Mouse (Mus musculus) left cerebral cortex, postnatal 10 days (tissue): ENCODE results near the gene Fam120a. TPM values are rescaled to one million over a fixed set of nuclear protein-coding genes. Genes with fewer than 3 reads are reported as not detected.

Source experiments
- DNase-seq, 2 experiments: peaks; one replicate each; pipeline ENCODE4 v3.0.0; 2021 to 2022; ENCODE audit warnings: low spot score in 2 of 2, mixed read lengths in 1 of 2; ENCODE audit errors: extremely low spot score in 1 of 2
- intact Hi-C: fragments of 180-260 bp; cut with DNase I; formaldehyde crosslinking; loops from one replicate; pipeline ENCODE4 v1.15.1; 2025
- total RNA-seq, 2 experiments: library from RNA; stranded (reverse); gene quantifications; 2 replicates each; pipeline ENCODE4 v1.2.3; 2021

Gene Fam120a
- total RNA-seq, 2 experiments from 2014 or later, result 95.2 to 96.8 TPM

DNA sequence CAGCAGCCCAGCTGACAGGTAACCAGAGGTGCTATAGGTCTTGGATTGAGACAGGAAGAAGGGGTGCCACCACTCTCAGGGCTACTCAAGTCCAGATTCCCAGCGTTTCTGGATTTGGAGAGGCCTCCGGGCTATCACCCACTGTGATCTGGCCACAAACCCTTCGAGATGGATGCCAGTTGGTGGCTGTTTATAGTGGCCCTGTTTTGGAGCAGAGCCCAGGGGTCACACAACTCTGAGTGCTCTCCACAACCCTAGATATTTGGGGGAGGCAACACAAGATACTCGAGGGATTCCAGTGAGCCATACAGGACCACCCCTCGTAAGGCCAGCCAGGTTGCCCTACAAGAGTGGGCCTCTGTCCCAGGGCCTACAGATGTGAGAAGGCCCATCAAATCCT lies 98.7 kb downstream of the Fam120a start:
- intact Hi-C loops, result no loop called here
- no peak for DNase-seq

DNA sequence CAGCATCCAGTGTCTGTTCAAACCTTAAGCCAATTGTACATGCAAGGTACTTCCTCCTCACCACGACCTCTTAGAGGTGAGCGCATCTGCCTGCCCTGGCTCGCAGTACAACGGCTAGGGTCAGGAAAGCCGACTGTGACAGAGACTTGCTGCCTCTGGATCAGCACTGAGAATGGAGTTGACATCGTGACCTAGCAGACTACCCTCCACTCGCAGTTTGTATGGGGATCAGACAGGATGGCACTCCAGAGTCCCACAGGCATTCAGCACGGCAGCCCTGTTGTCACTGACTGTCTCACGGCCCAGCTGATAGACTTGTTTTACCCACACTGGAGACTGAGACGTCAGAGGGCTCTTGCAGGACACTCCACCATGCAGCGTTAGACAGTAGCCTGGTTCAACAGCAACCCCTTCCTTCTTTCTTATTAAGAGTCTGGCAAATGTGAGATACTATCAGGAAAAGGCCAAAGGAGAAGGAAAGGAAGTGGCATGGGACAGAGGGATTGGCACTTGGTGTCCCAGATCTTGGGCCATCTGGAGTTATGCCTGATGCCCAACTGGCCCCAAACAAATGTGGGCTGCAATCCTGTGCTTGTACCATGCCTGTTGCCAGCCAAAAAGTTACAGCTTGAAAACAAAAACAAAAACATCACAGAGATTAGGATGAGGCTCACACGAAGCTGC lies 103.0 kb downstream of the Fam120a start:
- intact Hi-C loops, result no loop called here
- DNase-seq, result no peak

DNA sequence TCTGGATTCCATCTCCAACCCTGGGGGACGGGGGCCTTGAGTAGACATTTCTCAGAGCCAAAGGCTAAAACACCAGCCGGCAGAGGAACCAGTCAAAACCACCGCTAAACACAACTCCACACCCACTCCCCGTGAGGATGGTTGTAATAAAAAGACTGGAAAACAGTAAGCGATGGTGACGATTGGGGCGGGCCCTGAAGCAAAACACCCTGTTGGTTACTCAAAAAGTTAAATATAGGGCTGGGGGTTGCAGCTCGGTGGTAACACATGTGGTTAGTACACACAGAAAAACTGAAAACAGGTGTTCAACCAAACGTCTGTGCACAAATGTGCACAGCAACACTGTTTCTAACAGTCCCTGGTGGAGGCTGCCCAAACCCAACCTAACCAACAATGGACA lies 104.3 kb downstream of the Fam120a start:
- intact Hi-C loops, result no loop called here

DNA sequence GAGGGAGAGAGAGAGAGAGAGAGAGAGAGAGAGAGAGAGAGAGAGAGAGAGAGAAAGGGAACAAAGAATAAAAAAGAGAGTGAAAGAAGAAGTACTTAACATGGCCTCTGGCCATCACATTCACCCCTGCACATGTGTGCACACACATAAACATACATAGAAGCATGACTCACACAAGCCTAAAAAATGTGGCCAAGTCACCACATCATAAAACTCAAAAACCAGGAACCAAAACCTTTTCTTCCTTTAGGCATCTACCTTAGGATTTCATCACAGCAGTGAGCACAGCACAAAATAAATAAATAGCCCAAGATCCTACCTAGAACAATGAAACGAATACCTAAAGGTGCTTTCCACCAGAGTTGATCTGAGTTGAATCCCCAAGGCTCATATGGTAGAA lies 105.9 kb downstream of the Fam120a start:
- intact Hi-C loops, result no loop called here

More for the DNA sequence above, 104.3 kb downstream of the Fam120a start:
- no peak for DNase-seq

DNA sequence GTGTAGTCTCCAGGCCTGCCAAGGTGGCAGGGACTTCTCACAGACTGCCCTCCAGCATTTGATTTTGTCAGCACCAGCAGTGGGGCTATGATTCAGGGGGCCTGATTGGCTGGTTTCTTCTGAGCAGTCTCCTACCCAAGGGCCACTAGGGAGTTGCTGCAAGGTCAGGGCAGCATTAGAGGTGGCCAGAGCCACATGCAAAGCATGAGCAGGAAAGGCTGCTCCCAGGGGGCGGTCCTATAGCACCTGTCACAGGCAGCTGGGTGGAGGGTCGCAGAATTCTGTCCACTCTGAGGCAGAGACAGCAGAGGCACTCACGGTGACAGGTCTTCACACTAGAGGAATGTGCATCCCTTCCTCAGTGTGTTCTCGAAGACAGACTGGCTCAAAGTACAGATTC lies 109.0 kb downstream of the Fam120a start:
- no peak for DNase-seq
- intact Hi-C loops, result no loop called here

More for the DNA sequence above, 105.9 kb downstream of the Fam120a start:
- DNase-seq, result no peak

DNA sequence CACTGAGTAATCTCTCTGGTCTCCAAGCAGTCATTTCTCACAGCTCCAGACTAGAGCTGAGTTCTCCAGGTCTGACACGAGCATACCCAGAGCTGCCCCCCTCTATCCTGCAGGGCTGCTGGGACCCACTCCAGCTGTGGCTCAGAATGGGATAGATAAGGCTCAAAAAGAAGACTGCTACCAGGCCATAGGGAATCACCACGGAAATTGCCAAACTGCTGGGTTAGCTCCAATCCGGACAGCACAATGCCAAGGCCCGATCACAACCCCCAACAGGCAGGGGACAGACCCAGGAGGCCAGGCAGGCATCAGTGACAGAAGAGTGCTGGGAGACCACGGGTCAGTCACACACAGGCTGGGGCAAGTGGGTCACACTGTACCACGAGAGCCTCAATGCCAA lies 109.8 kb downstream of the Fam120a start:
- DNase-seq, result no peak
- intact Hi-C loops, result no loop called here

DNA sequence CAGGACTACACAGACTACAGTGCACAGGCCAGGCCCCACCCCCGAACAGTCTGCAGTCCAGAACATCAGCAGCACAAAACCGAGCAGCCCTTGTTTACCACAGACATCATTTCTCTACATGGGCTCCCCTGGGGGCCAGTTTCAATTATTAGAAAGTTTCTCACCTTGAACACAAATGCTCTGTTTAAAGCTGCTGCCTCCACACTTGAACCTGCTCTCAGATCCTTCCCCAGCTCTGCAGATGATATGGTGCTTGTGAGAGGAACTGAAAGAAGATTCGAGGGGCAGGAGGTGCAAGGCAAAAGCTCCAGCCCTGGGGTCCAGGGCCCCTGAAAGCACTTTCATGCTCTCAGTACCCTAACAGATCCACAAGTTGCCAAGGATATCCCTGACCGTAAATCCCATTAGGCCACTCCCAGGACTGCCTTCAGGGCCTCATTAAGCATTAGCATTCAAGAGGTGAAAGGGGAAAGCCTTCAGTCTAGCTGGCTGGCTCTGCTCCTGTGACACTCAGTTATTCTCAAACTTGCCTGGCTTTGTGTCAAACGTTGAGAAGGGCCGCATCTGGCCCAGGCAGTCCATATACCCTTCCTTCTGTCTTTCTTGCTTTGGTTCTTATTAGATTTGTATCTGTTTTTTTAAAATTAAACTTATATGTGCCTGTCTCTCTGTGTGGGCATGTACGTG lies 110.4 kb downstream of the Fam120a start:
- intact Hi-C loops, result no loop called here
- DNase-seq, result no peak

DNA sequence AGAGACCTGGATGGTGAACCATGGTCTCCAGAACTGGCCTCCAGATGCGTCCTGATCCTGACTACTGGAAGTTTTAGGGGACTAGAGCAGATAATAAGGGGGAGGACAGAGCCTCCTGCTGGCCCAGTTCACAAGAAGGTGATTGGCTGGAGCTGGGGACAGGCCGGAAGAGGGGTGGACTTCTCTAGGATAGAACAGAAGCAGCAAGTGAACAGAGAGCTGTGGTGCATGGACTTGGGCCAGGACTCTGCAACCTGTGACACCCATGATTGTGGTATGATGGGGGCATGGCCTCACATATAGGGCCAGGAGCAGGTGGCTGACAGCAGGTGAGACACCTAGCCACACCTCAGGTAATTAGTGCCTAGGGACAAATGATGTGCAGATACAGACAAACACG lies 113.9 kb downstream of the Fam120a start:
- no peak for DNase-seq
- intact Hi-C loops, result no loop called here

DNA sequence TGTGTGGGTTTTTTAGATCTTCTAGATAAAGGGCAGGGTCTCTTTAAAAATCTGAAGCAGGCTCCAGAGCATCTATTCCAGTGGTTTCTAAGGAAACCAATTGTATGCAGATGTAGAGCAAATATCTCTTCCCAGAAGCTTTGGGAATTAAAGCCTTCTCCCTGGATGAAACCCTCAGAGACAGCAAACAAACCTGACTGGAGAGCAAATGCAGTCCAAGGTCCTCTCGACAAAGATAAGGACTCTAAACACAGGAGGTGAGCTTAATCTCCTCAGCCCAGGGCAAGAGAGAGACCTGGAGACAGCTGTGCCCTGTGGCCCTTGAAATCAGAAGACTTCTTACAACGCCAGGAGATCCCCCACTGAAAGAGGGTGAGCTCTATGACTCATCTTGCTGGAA lies 114.3 kb downstream of the Fam120a start:
- no peak for DNase-seq
- intact Hi-C loops, result no loop called here

DNA sequence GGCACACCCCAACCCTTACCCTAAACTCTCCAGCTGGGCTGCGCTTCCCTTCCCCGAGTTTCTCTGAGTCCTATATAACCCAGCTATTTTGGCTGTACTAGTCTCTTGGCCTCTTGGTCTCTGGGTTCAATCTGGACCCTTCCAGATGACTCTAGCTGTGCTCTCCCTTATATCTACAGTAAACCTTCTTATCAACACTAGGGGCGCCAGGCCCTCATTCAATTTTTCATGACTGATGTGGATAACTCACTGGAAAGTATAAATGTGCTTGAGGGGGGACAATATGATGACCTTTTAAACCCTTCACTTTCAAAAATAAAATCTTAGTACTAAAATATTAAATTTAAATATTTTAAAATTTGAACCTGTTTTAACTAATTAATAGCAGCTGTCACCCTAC lies 115.0 kb downstream of the Fam120a start:
- no peak for DNase-seq
- intact Hi-C loops, result no loop called here

DNA sequence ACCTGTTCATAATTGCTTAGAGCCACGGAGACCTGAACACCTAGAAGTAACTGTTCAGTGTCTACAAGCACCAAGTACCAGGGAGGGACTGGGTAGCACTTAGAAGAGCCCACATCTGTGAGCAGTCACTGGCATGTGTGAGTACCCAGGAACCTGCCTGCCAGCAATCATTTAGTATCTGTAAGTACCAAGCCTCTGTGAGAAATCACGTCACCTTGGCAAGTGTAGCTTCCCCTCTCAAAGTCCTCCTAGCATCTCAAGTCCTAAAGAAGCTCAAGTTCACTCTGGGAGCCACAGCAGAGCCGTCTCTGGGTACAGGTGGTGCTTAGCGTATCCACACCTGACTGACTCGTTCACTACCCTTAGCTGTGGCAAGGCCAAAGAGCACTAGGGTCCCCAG lies 116.1 kb downstream of the Fam120a start:
- DNase-seq, result no peak
- intact Hi-C loops, result no loop called here

DNA sequence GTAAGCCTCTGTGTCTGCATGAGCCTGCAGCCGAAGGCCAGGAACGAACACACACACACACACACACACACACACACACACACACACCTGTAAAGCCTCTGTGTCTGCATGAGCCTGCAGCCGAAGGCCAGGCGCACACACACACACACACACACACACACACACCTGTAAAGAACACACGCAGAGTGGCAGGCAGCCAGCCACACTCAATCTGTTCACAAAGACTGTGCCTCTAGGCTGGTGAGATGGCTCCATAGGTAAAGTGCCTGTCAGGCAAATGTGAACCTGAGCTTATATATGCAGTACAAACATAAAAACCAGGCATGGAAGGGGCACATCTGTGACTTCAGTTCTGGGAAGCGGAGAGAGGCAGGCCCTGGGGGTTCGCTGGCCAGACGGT lies 117.0 kb downstream of the Fam120a start:
- DNase-seq, result no peak
- intact Hi-C loops, result no loop called here

DNA sequence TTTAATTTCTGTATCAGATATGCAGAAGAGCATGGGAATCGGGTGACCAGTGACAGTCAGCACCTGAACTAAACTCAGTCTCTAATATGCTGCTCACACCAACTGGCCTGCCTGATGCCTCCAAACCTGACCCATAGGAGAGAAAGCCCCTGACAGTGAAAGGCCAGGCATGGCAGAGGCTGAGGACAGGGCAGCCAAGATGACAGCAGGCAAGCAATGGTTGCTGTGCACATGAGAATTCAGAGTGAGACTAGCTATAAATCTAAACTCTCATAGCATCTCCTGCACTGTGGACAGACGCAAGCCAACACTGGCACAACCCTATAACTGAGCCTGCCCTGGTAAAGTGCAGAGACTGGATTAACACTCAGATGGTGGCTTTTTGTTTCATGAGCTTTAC lies 117.5 kb downstream of the Fam120a start:
- DNase-seq, result no peak
- intact Hi-C loops, result no loop called here

DNA sequence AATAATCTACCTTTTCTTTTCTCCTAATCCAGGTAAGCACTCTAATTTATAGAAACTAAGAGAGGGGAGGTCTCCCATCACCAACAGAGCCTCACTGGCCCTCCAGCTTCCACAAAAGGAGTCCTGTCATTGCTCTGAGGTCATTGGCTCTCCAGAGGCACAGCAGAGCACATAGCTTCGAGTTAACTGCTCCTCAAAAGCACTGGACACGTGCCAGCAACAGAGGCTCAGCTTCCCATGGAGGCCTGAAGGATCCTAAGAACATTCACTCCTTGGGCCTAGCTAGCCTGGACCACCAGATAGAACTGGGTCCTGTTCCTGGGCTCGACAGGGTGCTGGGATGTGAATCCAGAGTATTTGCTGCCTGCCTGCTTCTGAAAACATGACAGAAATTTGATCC lies 118.7 kb downstream of the Fam120a start:
- DNase-seq, result peak; percentile 24 to 71
- intact Hi-C loops, result no loop called here

DNA sequence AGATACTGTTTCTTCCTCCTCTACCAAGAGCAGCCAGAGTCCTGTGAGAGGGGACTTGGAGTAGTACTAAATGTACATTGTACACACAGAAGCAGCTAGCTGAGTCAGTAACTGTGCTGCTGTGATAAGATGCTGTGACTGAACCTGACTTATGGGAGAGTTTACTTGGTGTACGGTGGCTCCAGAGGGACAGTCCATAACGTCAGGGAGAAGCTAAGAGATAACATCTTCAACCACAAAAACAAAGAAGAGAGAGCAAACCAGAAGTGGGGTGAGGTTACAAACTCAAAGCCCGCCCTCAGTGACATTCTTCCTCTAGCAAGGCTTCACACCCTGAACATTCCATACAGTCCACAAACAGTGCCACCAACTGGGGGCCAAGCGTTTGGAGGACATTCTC lies 122.5 kb downstream of the Fam120a start:
- intact Hi-C loops, result no loop called here
- no peak for DNase-seq

DNA sequence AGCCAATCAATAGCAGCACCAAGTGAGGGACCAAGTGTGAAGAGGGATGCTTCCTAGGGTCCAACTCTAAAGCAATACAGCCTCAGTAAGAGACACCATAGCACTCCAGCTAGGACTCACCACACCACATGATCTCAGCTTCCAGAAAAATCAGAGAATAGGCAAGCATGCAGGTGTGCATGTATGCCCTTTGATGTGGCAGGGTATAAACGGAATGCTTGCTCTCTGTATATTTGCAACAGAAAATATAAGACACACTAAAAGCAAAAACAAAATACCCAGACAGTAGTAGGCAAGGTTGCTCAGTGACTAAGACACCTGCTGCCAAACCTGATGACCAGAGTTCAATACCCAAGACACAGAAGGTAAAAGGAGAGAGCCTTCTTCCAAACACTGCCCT lies 124.3 kb downstream of the Fam120a start:
- intact Hi-C loops, result no loop called here

DNA sequence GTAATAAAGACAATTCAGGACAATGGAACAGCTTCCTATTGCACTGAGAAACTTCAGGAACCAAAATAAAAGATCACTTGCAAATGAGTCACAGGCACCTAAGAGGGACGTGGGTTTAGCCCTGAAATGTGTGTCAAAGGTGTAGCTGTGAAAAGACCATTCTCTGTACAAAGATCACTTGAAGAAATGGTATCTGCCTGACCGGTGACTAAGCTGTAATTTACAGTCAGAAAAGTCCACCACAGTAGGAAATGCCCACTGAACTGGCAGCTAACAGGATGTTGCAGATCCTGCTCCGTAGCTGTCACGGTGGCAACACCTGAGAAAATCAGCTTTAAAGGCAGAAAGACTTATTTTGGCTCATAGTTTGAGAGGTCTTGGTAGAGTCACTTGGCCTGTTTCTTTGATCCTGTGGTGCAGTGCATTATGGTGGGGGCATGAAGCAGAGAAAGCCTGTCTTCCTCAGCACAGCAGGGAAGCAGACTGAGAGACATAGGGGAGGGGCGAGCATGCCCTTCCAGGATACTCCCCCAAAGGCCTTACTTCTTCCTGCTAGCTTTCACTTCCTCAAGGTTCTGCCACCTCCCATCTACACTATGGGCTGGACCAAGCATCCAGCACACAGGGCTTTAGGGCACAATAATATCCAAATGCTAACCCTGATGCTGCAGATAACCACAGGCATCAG lies 125.8 kb downstream of the Fam120a start:
- intact Hi-C loops, result no loop called here

More for the DNA sequence above, 124.3 kb downstream of the Fam120a start:
- no peak for DNase-seq

DNA sequence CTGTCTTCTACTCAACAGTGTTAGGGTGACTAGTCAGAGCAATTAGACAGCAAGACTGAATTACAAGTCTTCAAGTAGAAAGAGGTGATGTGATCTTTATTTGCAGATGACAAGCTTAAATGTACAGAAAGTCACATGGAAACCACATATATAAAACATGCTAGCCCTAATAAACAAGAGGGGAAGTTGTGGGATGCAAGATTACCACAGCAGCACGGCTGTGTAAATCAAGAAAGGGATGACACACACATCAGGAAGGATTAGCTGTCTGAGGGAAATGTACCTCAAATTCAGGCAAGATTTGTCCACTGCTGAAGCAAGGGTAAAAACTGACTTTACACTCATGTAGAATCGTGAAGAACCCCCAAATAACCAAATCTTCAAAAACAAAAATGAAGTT lies 129.5 kb downstream of the Fam120a start:
- intact Hi-C loops, result no loop called here

More for the DNA sequence above, 125.8 kb downstream of the Fam120a start:
- DNase-seq, result no peak

DNA sequence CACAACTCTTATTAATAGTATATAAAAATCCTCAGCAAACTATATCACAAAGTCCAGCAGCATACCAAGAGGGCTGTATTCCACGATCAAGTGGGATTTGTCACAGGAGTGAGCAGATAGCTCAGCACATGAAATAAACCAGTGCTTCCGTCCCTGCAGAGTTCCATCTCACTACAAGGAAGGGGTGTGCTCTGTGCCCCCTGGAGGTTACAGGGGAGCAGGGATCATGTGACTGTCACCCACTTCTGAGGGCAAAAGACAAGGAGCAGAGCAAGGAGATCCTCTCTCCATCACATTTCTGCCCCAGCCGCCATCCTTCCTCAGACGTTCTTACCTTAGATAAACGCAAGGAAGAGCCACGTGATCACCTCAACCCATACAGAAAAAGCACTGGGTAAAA lies 130.3 kb downstream of the Fam120a start:
- intact Hi-C loops, result no loop called here
- no peak for DNase-seq

More for the DNA sequence above, 129.5 kb downstream of the Fam120a start:
- no peak for DNase-seq
